Mouse (Mus musculus) intestine, postnatal 0 days (tissue): ENCODE results near the gene Psmb7. TPM values are rescaled to one million over a fixed set of nuclear protein-coding genes. Genes with fewer than 3 reads are reported as not detected.

Source experiments
- ATAC-seq: fragments of 200-750 bp; cut with Nextera tagmentation; 2 replicates; pipeline ENCODE4 v1.8.0; 2017; ENCODE audit warnings: mild to moderate bottlenecking, moderate TSS enrichment, moderate library complexity
- H3K27ac ChIP-seq: fragments of 300-500 bp; sonication (generic); 2 replicates; pipeline ENCODE4 v1.5.1; 2014; ENCODE audit warnings: mild to moderate bottlenecking, low read depth, low read length, moderate library complexity
- H3K27me3 ChIP-seq: fragments of 300-500 bp; sonication (generic); replicated peaks from 2 replicates; pipeline ENCODE4 v1.6.1; 2014; ENCODE audit warnings: low read length, mixed read lengths; ENCODE audit not compliant: control insufficient read depth, insufficient read depth
- H3K36me3 ChIP-seq: fragments of 300-500 bp; sonication (generic); 2 replicates; pipeline ENCODE4 v1.6.1; 2014; ENCODE audit warnings: mild to moderate bottlenecking, moderate library complexity; ENCODE audit not compliant: control insufficient read depth, insufficient read depth
- H3K4me1 ChIP-seq: fragments of 300-500 bp; sonication (generic); replicated peaks from 2 replicates; pipeline ENCODE4 v1.6.1; 2014; ENCODE audit warnings: antibody characterized with exemption, low read length, mixed read lengths; ENCODE audit not compliant: control insufficient read depth, insufficient read depth
- H3K4me2 ChIP-seq: fragments of 300-500 bp; sonication (generic); replicated peaks from 2 replicates; pipeline ENCODE4 v1.6.1; 2014; ENCODE audit warnings: low read depth, mild to moderate bottlenecking, moderate library complexity
- H3K4me3 ChIP-seq: fragments of 300-500 bp; sonication (generic); 2 replicates; pipeline ENCODE4 v1.5.1; 2014; ENCODE audit warnings: low read depth, low read length
- H3K9ac ChIP-seq: fragments of 300-500 bp; sonication (generic); 2 replicates; pipeline ENCODE4 v1.6.1; 2014; ENCODE audit warnings: mild to moderate bottlenecking, low read depth, low read length
- H3K9me3 ChIP-seq: fragments of 300-500 bp; sonication (generic); 2 replicates; pipeline ENCODE4 v1.6.1; 2016; ENCODE audit warnings: mixed run types; ENCODE audit not compliant: control insufficient read depth
- CTCF ChIP-seq: sonication (generic); IDR thresholded peaks from 2 replicates; pipeline ENCODE4 v1.5.1; 2016; ENCODE audit warnings: low read depth, mild to moderate bottlenecking, control low read depth, antibody characterized with exemption, moderate library complexity
- WGBS: fragments of 180-500 bp; shearing (Covaris S2); extraction: QIAGEN DNeasy Blood & Tissue Kit; methylation state at CpG from one replicate; pipeline ENCODE4 v1.1.7; 2014; 5-methylcytosine and 5-hydroxymethylcytosine counted together
- polyA plus RNA-seq: library from polyadenylated mRNA; unstranded; fragments of >200 nt; fragmentation: Nextera tagmentation; extraction: Ambion mirVana; gene quantifications from 2 replicates; pipeline ENCODE4 v1.2.1, GENCODE M21; 2015

The Psmb7 gene
- polyA plus RNA-seq, 1 experiment from 2014 or later: 148 TPM

- H3K27me3 ChIP-seq: no peaks in the 10 kb centered on the region
- H3K9ac ChIP-seq: no peak overlapping the region
- H3K9me3 ChIP-seq: no peaks in the 10 kb centered on the region
- H3K36me3 ChIP-seq: peaks cover 15% of the 10 kb centered on the region
- no peak overlapping the region for H3K4me2 ChIP-seq
- TF ChIP-seq CTCF: no peak
- H3K27ac ChIP-seq: no peak overlapping the region
- no peak overlapping the region for H3K4me3 ChIP-seq
- ATAC-seq: no peak
- WGBS: 83% methylated on average over 5 of the region's 5 CpGs
- H3K4me1 ChIP-seq: no peaks in the 10 kb centered on the region
Observed at GRCm38 (mm10) chr2:38616956-38617872, 26.7 kb downstream of the Psmb7 start.

- 52% methylated on average over 4 of the region's 4 CpGs for WGBS
- no peak overlapping the region for H3K4me3 ChIP-seq
- peaks cover 15% of the 10 kb centered on the region for H3K36me3 ChIP-seq
- no peak overlapping the region for H3K4me2 ChIP-seq
- H3K4me1 ChIP-seq: no peaks in the 10 kb centered on the region
- peak; percentile 45 for TF ChIP-seq CTCF
- H3K9me3 ChIP-seq: no peaks in the 10 kb centered on the region
- H3K27me3 ChIP-seq: no peaks in the 10 kb centered on the region
- H3K9ac ChIP-seq: no peak overlapping the region
- no peak for ATAC-seq
- no peak overlapping the region for H3K27ac ChIP-seq
Observed at GRCm38 (mm10) chr2:38616072-38616471, 27.8 kb downstream of the Psmb7 start.

- Histone ChIP-seq H3K9ac (no peak overlapping the region), H3K27ac (no peak overlapping the region), H3K4me2 (no peak overlapping the region), H3K9me3 (no peaks in the 10 kb centered on the region), H3K27me3 (no peaks in the 10 kb centered on the region), H3K4me3 (no peak overlapping the region), H3K36me3 (peaks cover 15% of the 10 kb centered on the region), H3K4me1 (no peaks in the 10 kb centered on the region)
- no peak for ATAC-seq
- TF ChIP-seq CTCF: no peak
- 90% methylated on average over 6 of the region's 6 CpGs for WGBS
Observed at GRCm38 (mm10) chr2:38614437-38614836, 29.4 kb downstream of the Psmb7 start.

GRCm38 (mm10) chr2:38613576-38613975, 30.3 kb downstream of the Psmb7 start:
- Histone ChIP-seq H3K36me3 (peaks cover 14% of the 10 kb centered on the region), H3K4me1 (no peaks in the 10 kb centered on the region), H3K9ac (no peak overlapping the region), H3K9me3 (no peaks in the 10 kb centered on the region), H3K27me3 (no peaks in the 10 kb centered on the region), H3K4me3 (no peak overlapping the region), H3K27ac (no peak overlapping the region), H3K4me2 (no peak overlapping the region)
- no peak for ATAC-seq
- TF ChIP-seq CTCF: no peak
- whole genome bisulfite sequencing: 95% methylated on average over 3 of the region's 3 CpGs

- Histone ChIP-seq H3K4me1 (no peaks in the 10 kb centered on the region), H3K4me3 (no peak overlapping the region), H3K27ac (no peak overlapping the region), H3K9me3 (no peaks in the 10 kb centered on the region), H3K27me3 (no peaks in the 10 kb centered on the region), H3K4me2 (no peak overlapping the region), H3K9ac (no peak overlapping the region), H3K36me3 (peaks cover 7% of the 10 kb centered on the region)
- no peak for ATAC-seq
- WGBS: 74% methylated on average over 6 of the region's 6 CpGs
- TF ChIP-seq CTCF: no peak
Observed at GRCm38 (mm10) chr2:38612596-38612995, 31.3 kb downstream of the Psmb7 start.

- no peak overlapping the region for H3K9ac ChIP-seq
- H3K36me3 ChIP-seq: peaks cover 7% of the 10 kb centered on the region
- H3K9me3 ChIP-seq: no peaks in the 10 kb centered on the region
- no peak overlapping the region for H3K27ac ChIP-seq
- H3K4me2 ChIP-seq: no peak overlapping the region
- 78% methylated on average over 2 of the region's 2 CpGs for WGBS
- no peak for ATAC-seq
- H3K27me3 ChIP-seq: no peaks in the 10 kb centered on the region
- no peak for TF ChIP-seq CTCF
- no peaks in the 10 kb centered on the region for H3K4me1 ChIP-seq
- H3K4me3 ChIP-seq: no peak overlapping the region
Observed at GRCm38 (mm10) chr2:38610161-38610560, 33.7 kb downstream of the Psmb7 start.
